Mouse (Mus musculus): Measurements from ENCODE around the gene Fmnl1.

DNA sequence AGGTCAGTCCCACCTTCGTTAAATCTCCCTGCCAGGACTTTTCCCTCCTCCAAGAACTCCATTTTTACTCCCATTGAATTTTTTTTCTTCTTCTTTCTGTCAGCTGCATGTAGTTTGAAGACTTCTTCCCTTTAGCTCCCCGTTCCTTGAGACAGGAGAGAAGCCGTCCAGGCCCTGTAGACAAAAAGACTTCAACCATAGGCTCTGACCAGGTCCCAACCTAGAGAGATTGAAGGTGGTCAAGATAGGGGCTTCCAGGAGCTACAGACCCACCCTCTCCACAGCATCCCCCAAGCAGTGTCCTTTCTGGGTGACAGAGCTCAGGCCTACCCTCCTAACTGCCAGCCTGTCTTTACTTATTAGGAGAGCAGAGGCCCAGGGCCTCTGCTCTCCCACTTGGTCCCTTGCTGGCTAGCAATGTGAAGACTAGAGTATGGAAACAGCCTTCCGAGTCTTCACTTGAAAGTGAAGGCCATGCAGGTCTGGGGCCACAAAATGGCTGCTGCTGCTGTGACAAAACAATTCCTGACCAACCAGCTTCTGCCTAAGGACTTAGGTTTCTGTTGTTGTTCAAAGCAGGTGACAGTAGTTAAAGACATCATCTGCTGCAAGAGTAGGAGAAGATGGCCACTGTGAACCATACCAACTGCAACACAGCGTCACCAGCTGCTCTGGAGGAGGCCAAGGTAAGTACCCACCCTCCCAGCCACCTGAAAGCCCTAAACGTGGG is 37.3 kb upstream of the Fmnl1 start:
- no peak for TF ChIP-seq USF1 (IDR thresholded peaks at IDR 0.05; ENCODE audit: low read depth)
- TF ChIP-seq CTCF (IDR thresholded peaks at IDR 0.05; ENCODE audit: control insufficient read depth, insufficient read depth, insufficient read length): no peak
- TF ChIP-seq MAX (IDR thresholded peaks at IDR 0.05): no peak
- TF ChIP-seq CEBPB (IDR thresholded peaks at IDR 0.05; ENCODE audit: low read depth): no peak

Data from C2C12 (cell line).